Mouse (Mus musculus) heart, postnatal 0 days (tissue): Measurements from ENCODE around the gene Sema5a.

ENCODE experiments used
- CTCF ChIP-seq: IDR thresholded peaks from 2 replicates; pipeline ENCODE4 v1.5.1; 2016; ENCODE audit warnings: antibody characterized with exemption, control low read depth, low read depth
- EP300 ChIP-seq: IDR thresholded peaks from 2 replicates; pipeline ENCODE4 v1.6.1; 2016; ENCODE audit warnings: antibody characterized with exemption, low read depth

- TF ChIP-seq CTCF (no peak), EP300 (no peak)
These were observed 393.3 kb downstream of the Sema5a start for GRCm38 (mm10) chr15:32637879-32638278.
